Mouse (Mus musculus) adrenal gland (tissue): ENCODE measurements around the gene Olfr1393.
"Not testable (repeated sequence)": the region's sequence is repeated elsewhere in the genome, so short reads cannot be mapped to it uniquely, and the experiment has no call there.

Source experiments
- intact Hi-C: fragments of 180-260 bp; cut with DNase I; formaldehyde crosslinking; loops from one replicate; pipeline ENCODE4 v1.15.1; 2025

Gene Olfr1393

DNA sequence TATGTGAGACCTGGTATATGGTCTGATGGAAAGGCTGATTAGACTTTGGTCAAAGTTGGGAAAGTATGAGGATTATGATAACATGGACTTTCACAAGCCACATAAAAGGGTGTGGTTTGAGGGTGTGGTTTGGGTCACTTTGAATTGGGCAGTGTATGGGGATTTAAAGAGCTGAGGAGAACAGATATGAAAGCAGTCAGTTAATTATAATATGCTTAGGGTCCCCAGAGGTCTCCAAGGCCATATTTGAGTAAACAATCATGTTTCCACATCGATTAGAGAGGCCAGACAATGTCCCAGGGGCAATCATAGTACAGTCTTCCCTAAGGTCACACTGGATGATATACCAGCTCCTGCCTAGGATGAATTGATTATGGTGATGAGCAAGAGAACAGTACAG is 6.9 kb downstream of the Olfr1393 start, which contains the start of gene Olfr1392:
Olfr1392 (plus strand) TSS at position 301 of the 400 bp plus-strand sequence.
- intact Hi-C loops = not testable (repeated sequence)

GRCm38 (mm10) chr11:49287251-49287650 is 9.1 kb downstream of the Olfr1393 start:
- intact Hi-C loops = no loop called here

DNA sequence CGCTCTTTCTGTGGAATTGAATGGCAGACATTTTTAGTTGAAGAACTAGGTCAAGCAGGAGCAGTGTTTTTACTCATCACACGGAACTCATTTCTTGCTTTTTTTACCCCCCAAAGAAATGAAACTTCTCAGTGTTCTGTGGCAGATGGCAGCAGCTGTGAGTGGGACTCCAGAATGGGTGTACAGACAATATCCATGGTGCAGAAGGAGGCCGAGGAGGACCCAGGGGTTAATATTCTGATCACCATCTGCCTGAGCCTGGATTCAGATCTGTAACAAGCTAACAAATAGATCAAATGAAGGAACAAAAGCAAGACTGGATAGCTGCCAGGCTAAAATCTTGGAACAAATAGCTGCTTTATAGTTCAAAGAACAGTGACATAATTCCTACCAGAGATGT is 14.7 kb downstream of the Olfr1393 start:
- intact Hi-C loops = no loop called here

- intact Hi-C loops = no loop called here
These were observed 26.3 kb downstream of the Olfr1393 start, which contains the start of gene Olfr10 for GRCm38 (mm10) chr11:49304441-49304840. Olfr10 (plus strand) TSS chr11:49304741.

GRCm38 (mm10) chr11:49308547-49308946 is 30.4 kb downstream of the Olfr1393 start:
- intact Hi-C loops = not testable (repeated sequence)

DNA sequence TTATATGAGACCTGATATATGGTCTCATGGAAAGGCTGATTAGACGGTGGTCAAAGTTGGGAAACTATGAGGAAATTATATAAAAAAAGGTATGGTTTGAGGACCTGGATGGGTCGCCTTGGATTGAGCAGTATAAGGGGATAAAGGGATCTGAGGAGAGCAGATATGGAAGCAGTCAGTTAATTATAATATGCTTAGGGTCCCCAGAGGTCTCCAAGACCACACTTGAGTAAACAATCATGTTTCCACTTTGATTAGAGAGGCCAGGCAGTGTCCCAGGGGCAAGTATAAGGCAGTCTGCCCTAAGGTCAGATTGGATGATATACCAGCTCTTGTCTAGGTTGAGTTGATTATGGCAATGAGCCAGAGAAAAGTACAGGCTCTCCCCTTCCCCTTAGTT is 44.3 kb downstream of the Olfr1393 start, which contains the start of gene Olfr1391:
Olfr1391 (plus strand) TSS at position 301 of the 400 bp plus-strand sequence.
- intact Hi-C loops = no loop called here

- intact Hi-C loops = no loop called here
These were observed 48.6 kb downstream of the Olfr1393 start for GRCm38 (mm10) chr11:49326726-49327125.

- intact Hi-C loops = no loop called here
These were observed 51.6 kb downstream of the Olfr1393 start for GRCm38 (mm10) chr11:49329686-49330085.
